Comparison of ENCODE assay signal across 10 mouse cellular contexts in the genomic region with DNA sequence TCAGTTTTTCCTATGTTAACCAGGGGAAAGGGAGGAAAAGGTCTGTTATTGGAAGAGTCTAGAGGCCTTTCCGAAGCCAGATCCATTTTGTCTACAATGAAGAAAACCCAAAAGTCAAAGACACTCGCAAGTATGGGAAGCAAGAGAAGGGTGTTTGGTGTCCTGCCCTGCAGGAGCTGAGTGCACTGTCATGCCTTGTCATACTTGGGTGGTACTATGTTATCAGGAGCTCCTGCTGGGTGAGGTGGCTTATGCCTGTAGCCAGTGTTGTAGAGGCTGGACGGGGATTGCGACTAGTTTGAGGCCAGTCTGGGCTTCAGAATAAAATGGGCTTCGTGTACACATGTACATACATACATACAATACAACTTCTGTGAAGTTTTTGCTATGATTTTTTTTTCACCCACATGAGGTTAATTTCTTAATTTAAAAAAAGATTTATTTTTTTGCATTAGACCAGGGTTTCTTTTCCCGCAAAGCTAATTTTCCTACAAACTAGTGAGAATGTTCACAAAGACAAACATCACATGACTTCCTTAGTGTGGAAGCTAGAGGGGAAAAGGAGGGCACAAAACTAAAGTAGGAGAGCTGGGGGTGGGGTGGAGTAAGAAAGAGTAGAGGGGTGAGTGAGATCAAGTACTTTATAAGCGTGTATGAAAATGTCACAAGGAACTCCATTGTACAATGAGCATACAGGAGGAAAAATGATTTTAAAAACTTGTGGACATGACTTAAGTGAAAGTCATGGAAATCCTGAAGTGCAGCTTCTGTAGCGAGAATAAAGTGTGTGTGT. TPM values are rescaled to one million over a fixed set of nuclear protein-coding genes. Genes with fewer than 3 reads are reported as not detected.
A peak's percentile ranks its signal among the peaks of the same experiment; 100 is the strongest.
DNase-seq lines count a peak whose midpoint lies in the region; ATAC-seq lines count a peak whose summit lies in the region.
"Had no signal": no experiment of that assay in that cellular context is flagged by ENCODE, and none has a peak within 500 bp of the region (broad histone marks: within the 10 kb centered on the region; RNA-seq: fewer than 3 reads in every experiment).

No protein-coding gene starts in this region.

- no peaks in the 10 kb centered on the region for H3K9me3 ChIP-seq in forebrain, embryonic 12.5 days
- 0 out of 2 replicates have a peak, but pooled peaks cover 2% of the 10 kb centered on the region for H3K9me3 ChIP-seq in forebrain, embryonic 14.5 days (replicated peaks; ENCODE audit: control insufficient read depth, low read length)
- H3K9me3 ChIP-seq in limb, embryonic 10.5 days (replicated peaks): no peaks in the 10 kb centered on the region
- no peaks in the 10 kb centered on the region for H3K9me3 ChIP-seq in hindbrain, embryonic 16.5 days (ENCODE audit: control insufficient read depth, low read length)

- WGBS in forebrain, embryonic 12.5 days: 89% methylated on average over 8 of the region's 8 CpGs
- WGBS in forebrain, embryonic 14.5 days: 89% methylated on average over 8 of the region's 8 CpGs
- 86% methylated on average over 8 of the region's 8 CpGs for WGBS in limb, embryonic 10.5 days
- 85% methylated on average over 8 of the region's 8 CpGs for WGBS in hindbrain, embryonic 16.5 days

- no peak overlapping the region for H3K4me3 ChIP-seq in forebrain, embryonic 12.5 days (replicated peaks)
- no peak overlapping the region for H3K4me3 ChIP-seq in forebrain, embryonic 14.5 days (ENCODE audit: low read depth, low read length)
- no peak overlapping the region for H3K4me3 ChIP-seq in limb, embryonic 10.5 days
- no peak overlapping the region for H3K4me3 ChIP-seq in hindbrain, embryonic 16.5 days (ENCODE audit: low read length)

- H3K27ac ChIP-seq in forebrain, embryonic 12.5 days: 0 out of 2 replicates have a peak overlapping the region, but pooled peaks have one; percentile 5
- H3K27ac ChIP-seq in forebrain, embryonic 14.5 days (ENCODE audit: low read depth, low read length): no peak overlapping the region
- H3K27ac ChIP-seq in limb, embryonic 10.5 days: peak overlapping the region; percentile 36; the same call in 1 of the 2 replicates
- no peak overlapping the region for H3K27ac ChIP-seq in hindbrain, embryonic 16.5 days (ENCODE audit: low read depth, low read length)

- H3K36me3 ChIP-seq in forebrain, embryonic 12.5 days (replicated peaks): no peaks in the 10 kb centered on the region
- no peaks in the 10 kb centered on the region for H3K36me3 ChIP-seq in forebrain, embryonic 14.5 days (ENCODE audit: control insufficient read depth, insufficient read depth, low read length)
- no peaks in the 10 kb centered on the region for H3K36me3 ChIP-seq in limb, embryonic 10.5 days
- H3K36me3 ChIP-seq in hindbrain, embryonic 16.5 days (ENCODE audit: control insufficient read depth, insufficient read depth, low read length): no peaks in the 10 kb centered on the region

- no peak for DNase-seq in forebrain, embryonic 14.5 days (ENCODE audit: low spot score)
- peak; percentile 22 for DNase-seq in lung, postnatal 36 days
- no peak for DNase-seq in lung, postnatal 4 days
- no peak for DNase-seq in limb, embryonic 10.5 days (ENCODE audit: low spot score)
- peak; percentile 77 to 80 for DNase-seq in spleen, postnatal 4 days (ENCODE audit: low spot score in 2 of 2)
- DNase-seq: left cerebral cortex, postnatal 4 days; right cerebral cortex, adult 18-20 months had no signal

- H3K27me3 ChIP-seq in forebrain, embryonic 12.5 days: no peaks in the 10 kb centered on the region
- H3K27me3 ChIP-seq in forebrain, embryonic 14.5 days (replicated peaks; ENCODE audit: control insufficient read depth, insufficient read depth, low read length): no peaks in the 10 kb centered on the region
- H3K27me3 ChIP-seq in limb, embryonic 10.5 days (ENCODE audit: low read depth, poor library complexity, severe bottlenecking): no peaks in the 10 kb centered on the region
- no peaks in the 10 kb centered on the region for H3K27me3 ChIP-seq in hindbrain, embryonic 16.5 days (replicated peaks; ENCODE audit: control insufficient read depth, insufficient read depth, low read length)

- no peak for ATAC-seq in forebrain, embryonic 12.5 days (ENCODE audit: low FRiP score)
- no peak for ATAC-seq in forebrain, embryonic 14.5 days
- no peak for ATAC-seq in monocyte, adult 5-6 weeks (replicated peaks; ENCODE audit: insufficient number of reproducible peaks, low FRiP score, low TSS enrichment, poor library complexity, severe bottlenecking)
- no peak for ATAC-seq in hindbrain, embryonic 16.5 days

- peaks cover 17% of the 10 kb centered on the region for H3K4me1 ChIP-seq in forebrain, embryonic 12.5 days
- H3K4me1 ChIP-seq in forebrain, embryonic 14.5 days (ENCODE audit: control insufficient read depth, insufficient read depth, low read length): peaks cover 4% of the 10 kb centered on the region; the same call in 1 of the 2 replicates
- peaks cover 11% of the 10 kb centered on the region for H3K4me1 ChIP-seq in limb, embryonic 10.5 days
- H3K4me1 ChIP-seq in hindbrain, embryonic 16.5 days (ENCODE audit: control insufficient read depth, insufficient read depth, low read depth, low read length): no peaks in the 10 kb centered on the region

- H3K4me2 ChIP-seq in forebrain, embryonic 12.5 days: no peak overlapping the region
- H3K4me2 ChIP-seq in forebrain, embryonic 14.5 days (ENCODE audit: low read length): no peak overlapping the region
- H3K4me2 ChIP-seq in hindbrain, embryonic 16.5 days (ENCODE audit: low read length): no peak overlapping the region

- H3K9ac ChIP-seq in forebrain, embryonic 12.5 days: no peak overlapping the region
- no peak overlapping the region for H3K9ac ChIP-seq in forebrain, embryonic 14.5 days (ENCODE audit: low read length)
- H3K9ac ChIP-seq in hindbrain, embryonic 16.5 days (ENCODE audit: low read depth, low read length): no peak overlapping the region

RNA-seq across cellular contexts. Expression of a gene that starts 27.2 kb away (rescaled TPM):
- polyA plus RNA-seq in forebrain, embryonic 12.5 days (2016; fragmentation: Nextera tagmentation; extraction: Ambion mirVana): 1.9 and 2.6 TPM in 2 replicates
- 0.66 and 0.88 TPM in 2 replicates for polyA plus RNA-seq in forebrain, embryonic 14.5 days (2014; fragmentation: Nextera tagmentation; extraction: Ambion mirVana)
- polyA plus RNA-seq in limb, embryonic 10.5 days (2016; fragmentation: Nextera tagmentation; extraction: Ambion mirVana): 1.7 and 3.1 TPM in 2 replicates
- total RNA-seq in monocyte, adult 5-6 weeks (2017): 2.6 to 3.3 TPM (median 3.2 TPM) in 3 replicates
- polyA plus RNA-seq in hindbrain, embryonic 16.5 days (2015; fragmentation: Nextera tagmentation; extraction: Ambion mirVana): 1.0 and 1.5 TPM in 2 replicates

RNA-seq across cellular contexts. Expression of a gene that starts 41.9 kb away (rescaled TPM):
- 254 and 263 TPM in 2 replicates for polyA plus RNA-seq in forebrain, embryonic 12.5 days (2016; fragmentation: Nextera tagmentation; extraction: Ambion mirVana)
- 196 and 221 TPM in 2 replicates for polyA plus RNA-seq in forebrain, embryonic 14.5 days (2014; fragmentation: Nextera tagmentation; extraction: Ambion mirVana)
- 234 and 238 TPM in 2 replicates for polyA plus RNA-seq in limb, embryonic 10.5 days (2016; fragmentation: Nextera tagmentation; extraction: Ambion mirVana)
- 79.0 to 122 TPM (median 93.2 TPM) in 3 replicates for total RNA-seq in monocyte, adult 5-6 weeks (2017)
- polyA plus RNA-seq in hindbrain, embryonic 16.5 days (2015; fragmentation: Nextera tagmentation; extraction: Ambion mirVana): 200 and 203 TPM in 2 replicates

RNA-seq across cellular contexts. Expression of a gene that starts 55.7 kb away (rescaled TPM):
- not detected in 2 replicates for polyA plus RNA-seq in forebrain, embryonic 12.5 days (2016; fragmentation: Nextera tagmentation; extraction: Ambion mirVana)
- not detected in 2 replicates for polyA plus RNA-seq in forebrain, embryonic 14.5 days (2014; fragmentation: Nextera tagmentation; extraction: Ambion mirVana)
- polyA plus RNA-seq in limb, embryonic 10.5 days (2016; fragmentation: Nextera tagmentation; extraction: Ambion mirVana): 0.10 TPM in 1 of 2 replicates, not detected in the other
- not detected in 3 replicates for total RNA-seq in monocyte, adult 5-6 weeks (2017)
- 1.2 TPM in 1 of 2 replicates, not detected in the other for polyA plus RNA-seq in hindbrain, embryonic 16.5 days (2015; fragmentation: Nextera tagmentation; extraction: Ambion mirVana)
- total RNA-seq: left cerebral cortex, postnatal 4 days had no signal

Comparison
In these comparisons a context has a peak if more than half of its experiments do, and no peak if none do; other contexts are left out.
1. H3K27ac ChIP-seq: peak in forebrain, embryonic 12.5 days (single experiment) and limb, embryonic 10.5 days (single experiment); none in forebrain, embryonic 14.5 days (single experiment) and hindbrain, embryonic 16.5 days (single experiment).
2. DNase-seq: peak in lung, postnatal 36 days (single experiment) and spleen, postnatal 4 days (2 of 2); none in forebrain, embryonic 14.5 days (single experiment), lung, postnatal 4 days (0 of 2) and limb, embryonic 10.5 days (single experiment).